In genomic region chr19:6978639-6978974, GRCm38 (mm10) we compare ENCODE assay signal across 8 mouse cellular contexts. TPM values are rescaled to one million over a fixed set of nuclear protein-coding genes. Genes with fewer than 3 reads are reported as not detected.
DNase-seq lines count a peak whose midpoint lies in the region; ATAC-seq and TF ChIP-seq lines count a peak whose summit lies in the region.

No protein-coding gene starts in this region.

- no peak for ATAC-seq in erythroblast, adult 5-6 weeks (replicated peaks; ENCODE audit: low FRiP score, poor library complexity, severe bottlenecking)
- ATAC-seq in forebrain, embryonic 15.5 days (replicated peaks): no peak
- ATAC-seq in liver, embryonic 14.5 days (ENCODE audit: insufficient read depth): no peak

- TF ChIP-seq CTCF in C2C12 (IDR thresholded peaks at IDR 0.05; ENCODE audit: control insufficient read depth, insufficient read depth, insufficient read length): no peak
- TF ChIP-seq CTCF in liver, embryonic 14.5 days (IDR thresholded peaks at IDR 0.05; ENCODE audit: low read depth): no peak

- peak overlapping the region; percentile 82 for H3K4me2 ChIP-seq in forebrain, embryonic 15.5 days (replicated peaks)
- peak overlapping the region; percentile 90 for H3K4me2 ChIP-seq in liver, embryonic 14.5 days (ENCODE audit: low read depth)

- peaks cover 37% of the 10 kb centered on the region for H3K36me3 ChIP-seq in erythroblast, embryonic 14.5 days (ENCODE audit: control insufficient read depth)
- H3K36me3 ChIP-seq in C2C12 (ENCODE audit: control insufficient read depth, insufficient read depth): peaks cover 44% of the 10 kb centered on the region
- H3K36me3 ChIP-seq in forebrain, embryonic 15.5 days: peaks cover 22% of the 10 kb centered on the region
- peaks cover 6% of the 10 kb centered on the region for H3K36me3 ChIP-seq in liver, embryonic 14.5 days (replicated peaks; ENCODE audit: control insufficient read depth, insufficient read depth, low read depth)

- DNase-seq in liver, embryonic 14.5 days (ENCODE audit: low read depth in 3 of 3, low spot score in 3 of 3): no peak
- DNase-seq in frontal cortex, postnatal 10 days (ENCODE audit: low spot score in 2 of 2): no peak
- DNase-seq in left cerebral cortex, adult 11 months (ENCODE audit: low spot score): no peak
- no peak for DNase-seq in kidney, adult 9 months

- peak overlapping the region; percentile 89 for H3K4me3 ChIP-seq in erythroblast, embryonic 14.5 days (replicated peaks)
- H3K4me3 ChIP-seq in C2C12 (ENCODE audit: insufficient read depth, poor library complexity, severe bottlenecking): peak overlapping the region; percentile 37
- peak overlapping the region; percentile 73 for H3K4me3 ChIP-seq in forebrain, embryonic 15.5 days
- peak overlapping the region; percentile 70 to 83 for H3K4me3 ChIP-seq in liver, embryonic 14.5 days (ENCODE audit: insufficient read depth in 1 of 2, low read depth in 2 of 2, low read length in 2 of 2)

- peak overlapping the region; percentile 74 for H3ac ChIP-seq in C2C12 (ENCODE audit: control insufficient read depth, insufficient read length, low read depth)

- peak overlapping the region; percentile 69; the same call in 1 of the 2 replicates for H3K9ac ChIP-seq in forebrain, embryonic 15.5 days (replicated peaks)
- peak overlapping the region; percentile 70 for H3K9ac ChIP-seq in liver, embryonic 14.5 days (replicated peaks)

- peaks cover 74% of the 10 kb centered on the region for H3K4me1 ChIP-seq in erythroblast, embryonic 14.5 days (ENCODE audit: control insufficient read depth)
- H3K4me1 ChIP-seq in forebrain, embryonic 15.5 days: peaks cover 54% of the 10 kb centered on the region
- peaks cover 12 to 25% of the 10 kb centered on the region in 2 experiments for H3K4me1 ChIP-seq in liver, embryonic 14.5 days (replicated peaks; ENCODE audit: control insufficient read depth in 2 of 2, insufficient read depth in 2 of 2, low read length in 1 of 2)

- TF ChIP-seq EP300 in liver, embryonic 14.5 days (IDR thresholded peaks at IDR 0.05; ENCODE audit: low read depth): no peak

- no peaks in the 10 kb centered on the region for H3K9me3 ChIP-seq in erythroblast, embryonic 14.5 days (ENCODE audit: control insufficient read depth, low read length)
- H3K9me3 ChIP-seq in forebrain, embryonic 15.5 days: no peaks in the 10 kb centered on the region
- no peaks in the 10 kb centered on the region for H3K9me3 ChIP-seq in liver, embryonic 14.5 days (ENCODE audit: control insufficient read depth, low read length)

- peaks cover 31% of the 10 kb centered on the region for H3K79me3 ChIP-seq in C2C12 (ENCODE audit: low read depth)

- H3K79me2 ChIP-seq in C2C12 (ENCODE audit: control insufficient read depth, insufficient read depth): peaks cover 52% of the 10 kb centered on the region

- no peaks in the 10 kb centered on the region for H3K27me3 ChIP-seq in erythroblast, embryonic 14.5 days (ENCODE audit: control insufficient read depth)
- H3K27me3 ChIP-seq in C2C12 (ENCODE audit: control insufficient read depth, insufficient read depth, insufficient read length): no peaks in the 10 kb centered on the region
- H3K27me3 ChIP-seq in forebrain, embryonic 15.5 days: no peaks in the 10 kb centered on the region
- no peaks in the 10 kb centered on the region for H3K27me3 ChIP-seq in liver, embryonic 14.5 days (ENCODE audit: control insufficient read depth, insufficient read depth, low read length)

- H3K27ac ChIP-seq in forebrain, embryonic 15.5 days (replicated peaks): peak overlapping the region; percentile 96
- peak overlapping the region; percentile 63 for H3K27ac ChIP-seq in liver, embryonic 14.5 days

- WGBS in forebrain, embryonic 15.5 days: 39% methylated on average over 3 of the region's 3 CpGs
- WGBS in liver, embryonic 14.5 days (ENCODE audit: insufficient replicate concordance): 28% methylated on average over 3 of the region's 3 CpGs

TF ChIP-seq in C2C12, 6 proteins besides CTCF, POLR2A, EP300 and RAD21:
- TF ChIP-seq MAX (IDR thresholded peaks at IDR 0.05): no peak
- TF ChIP-seq CEBPB (IDR thresholded peaks at IDR 0.05; ENCODE audit: low read depth): no peak
- TF ChIP-seq FOSL1 (IDR thresholded peaks at IDR 0.05; ENCODE audit: insufficient read depth, low read length, poor library complexity, severe bottlenecking): no peak
- TF ChIP-seq MYOG (IDR thresholded peaks at IDR 0.05; ENCODE audit: control insufficient read depth, extremely low read depth, insufficient read length): no peak
- TF ChIP-seq USF1 (IDR thresholded peaks at IDR 0.05; ENCODE audit: low read depth): no peak
- no peak for TF ChIP-seq MYOD1 (IDR thresholded peaks at IDR 0.05; ENCODE audit: control insufficient read depth, insufficient read length, low read depth)

RNA-seq across cellular contexts. Expression of gene Fkbp2, which starts 1.7 kb away (rescaled TPM):
- 24.5 and 29.1 TPM in 2 replicates for polyA plus RNA-seq in erythroblast, embryonic 14.5 days (2012)
- total RNA-seq in erythroblast, adult 5-6 weeks (2015; ENCODE audit: low replicate concordance): 34.0 and 34.9 TPM in 2 replicates
- 31.0 and 34.8 TPM in 2 replicates for total RNA-seq in erythroblast, adult 5-6 weeks (2017; ENCODE audit: low replicate concordance)
- polyA plus RNA-seq in C2C12 (2012; fragmentation: generic; extraction: Trizol): 148 TPM
- 83.7 and 90.9 TPM in 2 replicates for polyA plus RNA-seq in forebrain, embryonic 15.5 days (2015; fragmentation: Nextera tagmentation; extraction: Ambion mirVana)
- polyA plus RNA-seq in liver, embryonic 14.5 days (2012; rRNA removed): 31.7 and 46.1 TPM in 2 replicates
- polyA plus RNA-seq in liver, embryonic 14.5 days (2014; fragmentation: Nextera tagmentation; extraction: Ambion mirVana): 65.7 and 67.1 TPM in 2 replicates

RNA-seq across cellular contexts. Expression of gene Plcb3, which starts 2.3 kb away (rescaled TPM):
- 0.12 and 0.22 TPM in 2 replicates for polyA plus RNA-seq in erythroblast, embryonic 14.5 days (2012)
- total RNA-seq in erythroblast, adult 5-6 weeks (2015; ENCODE audit: low replicate concordance): 0.19 and 0.42 TPM in 2 replicates
- total RNA-seq in erythroblast, adult 5-6 weeks (2017; ENCODE audit: low replicate concordance): 2.5 and 6.8 TPM in 2 replicates
- polyA plus RNA-seq in C2C12 (2012; fragmentation: generic; extraction: Trizol): 51.7 TPM
- polyA plus RNA-seq in forebrain, embryonic 15.5 days (2015; fragmentation: Nextera tagmentation; extraction: Ambion mirVana): 11.2 and 11.5 TPM in 2 replicates
- 7.2 and 7.7 TPM in 2 replicates for polyA plus RNA-seq in liver, embryonic 14.5 days (2012; rRNA removed)
- polyA plus RNA-seq in liver, embryonic 14.5 days (2014; fragmentation: Nextera tagmentation; extraction: Ambion mirVana): 4.6 and 4.9 TPM in 2 replicates

RNA-seq across cellular contexts. Expression of gene Ppp1r14b, which starts 3.8 kb away (rescaled TPM):
- 15.6 and 17.4 TPM in 2 replicates for polyA plus RNA-seq in erythroblast, embryonic 14.5 days (2012)
- 30.9 and 57.8 TPM in 2 replicates for total RNA-seq in erythroblast, adult 5-6 weeks (2015; ENCODE audit: low replicate concordance)
- total RNA-seq in erythroblast, adult 5-6 weeks (2017; ENCODE audit: low replicate concordance): 17.8 and 41.6 TPM in 2 replicates
- polyA plus RNA-seq in C2C12 (2012; fragmentation: generic; extraction: Trizol): 1,811 TPM
- 263 and 289 TPM in 2 replicates for polyA plus RNA-seq in forebrain, embryonic 15.5 days (2015; fragmentation: Nextera tagmentation; extraction: Ambion mirVana)
- 52.2 and 69.6 TPM in 2 replicates for polyA plus RNA-seq in liver, embryonic 14.5 days (2012; rRNA removed)
- polyA plus RNA-seq in liver, embryonic 14.5 days (2014; fragmentation: Nextera tagmentation; extraction: Ambion mirVana): 74.0 and 79.2 TPM in 2 replicates

RNA-seq across cellular contexts. Expression of gene Vegfb, which starts 8.8 kb away (rescaled TPM):
- 2.3 and 2.7 TPM in 2 replicates for polyA plus RNA-seq in erythroblast, embryonic 14.5 days (2012)
- 11.7 TPM in 2 replicates for total RNA-seq in erythroblast, adult 5-6 weeks (2015; ENCODE audit: low replicate concordance)
- total RNA-seq in erythroblast, adult 5-6 weeks (2017; ENCODE audit: low replicate concordance): 0.98 and 1.1 TPM in 2 replicates
- 37.7 TPM for polyA plus RNA-seq in C2C12 (2012; fragmentation: generic; extraction: Trizol)
- 41.0 and 46.7 TPM in 2 replicates for polyA plus RNA-seq in forebrain, embryonic 15.5 days (2015; fragmentation: Nextera tagmentation; extraction: Ambion mirVana)
- polyA plus RNA-seq in liver, embryonic 14.5 days (2012; rRNA removed): 7.6 and 8.0 TPM in 2 replicates
- 9.5 and 10.2 TPM in 2 replicates for polyA plus RNA-seq in liver, embryonic 14.5 days (2014; fragmentation: Nextera tagmentation; extraction: Ambion mirVana)

RNA-seq across cellular contexts. Expression of gene Dnajc4, which starts 13.8 kb away (rescaled TPM):
- 3.8 and 5.5 TPM in 2 replicates for polyA plus RNA-seq in erythroblast, embryonic 14.5 days (2012)
- 4.4 and 6.5 TPM in 2 replicates for total RNA-seq in erythroblast, adult 5-6 weeks (2015; ENCODE audit: low replicate concordance)
- total RNA-seq in erythroblast, adult 5-6 weeks (2017; ENCODE audit: low replicate concordance): 2.1 and 10.9 TPM in 2 replicates
- polyA plus RNA-seq in C2C12 (2012; fragmentation: generic; extraction: Trizol): 12.2 TPM
- 20.3 and 22.8 TPM in 2 replicates for polyA plus RNA-seq in forebrain, embryonic 15.5 days (2015; fragmentation: Nextera tagmentation; extraction: Ambion mirVana)
- 7.8 and 8.6 TPM in 2 replicates for polyA plus RNA-seq in liver, embryonic 14.5 days (2012; rRNA removed)
- 10.0 and 10.5 TPM in 2 replicates for polyA plus RNA-seq in liver, embryonic 14.5 days (2014; fragmentation: Nextera tagmentation; extraction: Ambion mirVana)

Comparison
In these comparisons a context has a peak if more than half of its experiments do, and no peak if none do; other contexts are left out.
1. H3K4me3 ChIP-seq: peak in every context shown above with its lines; median percentile 89 in erythroblast, embryonic 14.5 days; 76 in liver, embryonic 14.5 days; 73 in forebrain, embryonic 15.5 days; 37 in C2C12.